Mouse (Mus musculus) lung, postnatal 0 days (tissue): Measurements from ENCODE around the gene Cers3. TPM values are rescaled to one million over a fixed set of nuclear protein-coding genes. Genes with fewer than 3 reads are reported as not detected.

Source experiments
- ATAC-seq: fragments of 200-750 bp; cut with Nextera tagmentation; 2 replicates; pipeline ENCODE4 v1.8.0; 2017; ENCODE audit warnings: moderate library complexity
- DNase-seq: peaks from one replicate; pipeline ENCODE4 v3.0.0-alpha.2; 2016; ENCODE audit warnings: low spot score
- H3K27ac ChIP-seq: fragments of 300-500 bp; sonication (generic); 2 replicates; pipeline ENCODE4 v1.5.1; 2014; ENCODE audit warnings: antibody characterized with exemption, mild to moderate bottlenecking, low read length, mixed read lengths
- H3K27me3 ChIP-seq: fragments of 300-500 bp; sonication (generic); replicated peaks from 2 replicates; pipeline ENCODE4 v1.6.1; 2014; ENCODE audit warnings: low read length, mixed read lengths; ENCODE audit not compliant: insufficient read depth
- H3K36me3 ChIP-seq: fragments of 300-500 bp; sonication (generic); 2 replicates; pipeline ENCODE4 v1.6.1; 2014; ENCODE audit warnings: low read length, mixed read lengths; ENCODE audit not compliant: insufficient read depth
- H3K4me1 ChIP-seq: fragments of 300-500 bp; sonication (generic); 2 replicates; pipeline ENCODE4 v1.6.1; 2014; ENCODE audit warnings: antibody characterized with exemption, low read depth, low read length, mixed read lengths; ENCODE audit not compliant: insufficient read depth
- H3K4me2 ChIP-seq: fragments of 300-500 bp; sonication (generic); replicated peaks from 2 replicates; pipeline ENCODE4 v1.6.1; 2014; ENCODE audit warnings: low read depth, mild to moderate bottlenecking, low read length, moderate library complexity, mixed read lengths
- H3K4me3 ChIP-seq: fragments of 300-500 bp; sonication (generic); 2 replicates; pipeline ENCODE4 v1.5.1; 2014; ENCODE audit warnings: low read depth, low read length
- H3K9ac ChIP-seq: fragments of 300-500 bp; sonication (generic); replicated peaks from 2 replicates; pipeline ENCODE4 v1.6.1; 2014; ENCODE audit warnings: low read depth, mild to moderate bottlenecking
- H3K9me3 ChIP-seq: fragments of 300-500 bp; sonication (generic); 2 replicates; pipeline ENCODE4 v1.6.1; 2016; ENCODE audit warnings: low read length, mixed read lengths
- CTCF ChIP-seq: IDR thresholded peaks from 2 replicates; pipeline ENCODE4 v1.5.1; 2016; ENCODE audit warnings: antibody characterized with exemption, mild to moderate bottlenecking
- EP300 ChIP-seq: IDR thresholded peaks from 2 replicates; pipeline ENCODE4 v1.6.1; 2016; ENCODE audit warnings: antibody characterized with exemption, mild to moderate bottlenecking, control low read depth
- WGBS: fragments of 180-500 bp; shearing (Covaris S2); extraction: QIAGEN DNeasy Blood & Tissue Kit; methylation state at CpG from one replicate; pipeline ENCODE4 v1.1.7; 2014; 5-methylcytosine and 5-hydroxymethylcytosine counted together
- polyA plus RNA-seq: library from polyadenylated mRNA; unstranded; fragments of >200 nt; fragmentation: Nextera tagmentation; extraction: Ambion mirVana; gene quantifications from 2 replicates; pipeline ENCODE4 v1.2.1, GENCODE M21; 2015

Cers3 gene
- 5.7 and 7.1 TPM in 2 replicates for polyA plus RNA-seq

GRCm38 (mm10) chr7:66743377-66743781, at the start of gene Cers3:
TSS of gene Cers3 (plus strand) at chr7:66743504.
- H3K4me1 ChIP-seq, result no peaks in the 10 kb centered on the region
- H3K4me3 ChIP-seq, result peak within 1 kb of the TSS; percentile 16; the same call in 1 of the 2 replicates
- H3K36me3 ChIP-seq, result no peaks in the 10 kb centered on the region
- no peak; the same call in 1 of the 2 replicates for TF ChIP-seq EP300
- peak; percentile 49 for TF ChIP-seq CTCF
- H3K4me2 ChIP-seq, result peak within 1 kb of the TSS; percentile 8
- peak; percentile 89 for ATAC-seq
- H3K27me3 ChIP-seq, result no peaks in the 10 kb centered on the region
- H3K27ac ChIP-seq, result peak within 1 kb of the TSS; percentile 59
- H3K9me3 ChIP-seq, result no peaks in the 10 kb centered on the region
- 0 out of 2 replicates have a peak within 1 kb of the TSS, but pooled peaks have one; percentile 3 for H3K9ac ChIP-seq
- WGBS, result 38% methylated on average over 9 of the region's 9 CpGs
- DNase-seq, result peak; percentile 82

- ATAC-seq (no peak), DNase-seq (no peak)
- H3K4me1 ChIP-seq, result no peaks in the 10 kb centered on the region
- no peak overlapping the region for H3K4me2 ChIP-seq
- H3K9me3 ChIP-seq, result no peaks in the 10 kb centered on the region
- no peak overlapping the region for H3K4me3 ChIP-seq
- H3K27me3 ChIP-seq, result no peaks in the 10 kb centered on the region
- no peak overlapping the region for H3K27ac ChIP-seq
- 42% methylated on average over 7 of the region's 7 CpGs for WGBS
- no peaks in the 10 kb centered on the region for H3K36me3 ChIP-seq
- no peak for TF ChIP-seq EP300
- TF ChIP-seq CTCF, result no peak
- no peak overlapping the region for H3K9ac ChIP-seq
These were observed 48.8 kb upstream of the Cers3 start for GRCm38 (mm10) chr7:66694467-66694866.

- DNase-seq, result peak; percentile 29
- no peak overlapping the region for H3K27ac ChIP-seq
- no peaks in the 10 kb centered on the region for H3K4me1 ChIP-seq
- no peak overlapping the region for H3K9ac ChIP-seq
- ATAC-seq, result peak; percentile 76
- H3K4me2 ChIP-seq, result no peak overlapping the region
- no peaks in the 10 kb centered on the region for H3K9me3 ChIP-seq
- TF ChIP-seq CTCF, result no peak
- no peak for TF ChIP-seq EP300
- H3K36me3 ChIP-seq, result no peaks in the 10 kb centered on the region
- H3K27me3 ChIP-seq, result no peaks in the 10 kb centered on the region
- 82% methylated on average over 7 of the region's 7 CpGs for WGBS
- H3K4me3 ChIP-seq, result no peak overlapping the region
These were observed 40.6 kb upstream of the Cers3 start for GRCm38 (mm10) chr7:66702721-66703120.

- 80% methylated on average over 3 of the region's 3 CpGs for WGBS
- H3K9ac ChIP-seq, result no peak overlapping the region
- no peaks in the 10 kb centered on the region for H3K4me1 ChIP-seq
- DNase-seq (peak; percentile 56), ATAC-seq (peak; percentile 41)
- H3K4me2 ChIP-seq, result no peak overlapping the region
- no peak overlapping the region for H3K27ac ChIP-seq
- no peaks in the 10 kb centered on the region for H3K9me3 ChIP-seq
- H3K4me3 ChIP-seq, result no peak overlapping the region
- H3K36me3 ChIP-seq, result peaks cover 3% of the 10 kb centered on the region; the same call in 1 of the 2 replicates
- TF ChIP-seq CTCF (no peak), EP300 (no peak)
- no peaks in the 10 kb centered on the region for H3K27me3 ChIP-seq
These were observed 38.7 kb upstream of the Cers3 start for GRCm38 (mm10) chr7:66704631-66705030.

GRCm38 (mm10) chr7:66711166-66711565, 32.1 kb upstream of the Cers3 start:
- no peak overlapping the region for H3K4me3 ChIP-seq
- no peaks in the 10 kb centered on the region for H3K27me3 ChIP-seq
- peaks cover 8% of the 10 kb centered on the region; the same call in 1 of the 2 replicates for H3K36me3 ChIP-seq
- WGBS, result 17% methylated on average over 2 of the region's 2 CpGs
- no peaks in the 10 kb centered on the region for H3K9me3 ChIP-seq
- DNase-seq (peak; percentile 74), ATAC-seq (no peak)
- H3K27ac ChIP-seq, result no peak overlapping the region
- H3K4me1 ChIP-seq, result no peaks in the 10 kb centered on the region
- no peak overlapping the region for H3K4me2 ChIP-seq
- no peak overlapping the region for H3K9ac ChIP-seq
- peak; percentile 65 for TF ChIP-seq CTCF
- TF ChIP-seq EP300, result no peak

GRCm38 (mm10) chr7:66724514-66724913, 18.8 kb upstream of the Cers3 start:
- Histone ChIP-seq H3K4me1 (no peaks in the 10 kb centered on the region), H3K4me2 (no peak overlapping the region)
- ATAC-seq, result no peak

GRCm38 (mm10) chr7:66724954-66725353, 18.4 kb upstream of the Cers3 start:
- no peak overlapping the region for H3K27ac ChIP-seq
- H3K9me3 ChIP-seq, result no peaks in the 10 kb centered on the region
- no peak overlapping the region for H3K9ac ChIP-seq
- H3K36me3 ChIP-seq, result no peaks in the 10 kb centered on the region
- no peak overlapping the region for H3K4me2 ChIP-seq
- ATAC-seq (no peak), DNase-seq (no peak)
- H3K27me3 ChIP-seq, result no peaks in the 10 kb centered on the region
- no peaks in the 10 kb centered on the region for H3K4me1 ChIP-seq
- no peak overlapping the region for H3K4me3 ChIP-seq
- no peak for TF ChIP-seq CTCF
- no peak for TF ChIP-seq EP300
- 86% methylated on average over 6 of the region's 6 CpGs for WGBS

More at GRCm38 (mm10) chr7:66724514-66724913, 18.8 kb upstream of the Cers3 start:
- no peak overlapping the region for H3K27ac ChIP-seq
- H3K9me3 ChIP-seq, result no peaks in the 10 kb centered on the region
- no peak for DNase-seq
- H3K4me3 ChIP-seq, result no peak overlapping the region
- 83% methylated on average over 4 of the region's 4 CpGs for WGBS
- H3K27me3 ChIP-seq, result no peaks in the 10 kb centered on the region
- H3K9ac ChIP-seq, result no peak overlapping the region
- no peaks in the 10 kb centered on the region for H3K36me3 ChIP-seq
- TF ChIP-seq EP300 (no peak), CTCF (no peak)
